Mouse (Mus musculus): Measurements from ENCODE around the gene Cutal. TPM values are rescaled to one million over a fixed set of nuclear protein-coding genes. Genes with fewer than 3 reads are reported as not detected.

Gene Cutal
- polyA plus RNA-seq, 1 experiment: not detected

DNA sequence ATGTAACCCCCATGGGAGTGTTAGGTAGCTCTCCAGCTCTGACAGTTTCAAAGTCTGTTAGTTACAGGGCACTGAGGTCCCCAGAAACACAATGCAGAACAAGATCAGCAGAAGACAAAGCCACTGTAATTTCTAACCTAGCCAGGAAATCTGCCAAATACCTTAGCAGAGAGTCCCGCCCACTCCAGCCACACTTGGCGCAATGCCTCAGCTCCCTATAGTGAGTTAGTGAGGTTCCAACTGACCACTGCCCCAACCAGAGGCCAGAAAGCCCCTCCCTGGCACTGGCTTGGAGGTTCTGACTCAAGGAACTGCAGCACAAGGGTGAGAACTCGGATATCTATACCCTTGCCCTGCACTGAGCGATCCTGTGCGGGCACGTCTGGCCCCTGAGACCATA lies 28.5 kb downstream of the Cutal start:
- H3K36me3 ChIP-seq (ENCODE audit: control insufficient read depth, insufficient read depth): no peaks in the 10 kb centered on the region
- H3K4me3 ChIP-seq: no peak overlapping the region
- no peak overlapping the region for H3ac ChIP-seq (ENCODE audit: control insufficient read depth, insufficient read length)
- TF ChIP-seq TCF12 (IDR thresholded peaks at IDR 0.05; ENCODE audit: insufficient read depth, poor library complexity, severe bottlenecking) (no peak), MYOD1 (IDR thresholded peaks at IDR 0.05; ENCODE audit: control insufficient read depth in 1 of 3, insufficient read length in 2 of 3, low read depth in 2 of 3) (no peak), TCF3 (IDR thresholded peaks at IDR 0.05; ENCODE audit: insufficient read length, low read depth) (no peak), SRF (IDR thresholded peaks at IDR 0.05; ENCODE audit: control insufficient read depth, insufficient read length, low read depth) (no peak), REST (IDR thresholded peaks at IDR 0.05; ENCODE audit: insufficient read depth, insufficient read length) (no peak), MYOG (IDR thresholded peaks at IDR 0.05; ENCODE audit: control insufficient read depth in 1 of 3, insufficient read depth in 1 of 3, insufficient read length in 2 of 3, low read depth in 2 of 3) (no peak), MAX (IDR thresholded peaks at IDR 0.05; ENCODE audit: low read depth) (no peak), CEBPB (IDR thresholded peaks at IDR 0.05; ENCODE audit: insufficient read depth, poor library complexity, severe bottlenecking) (no peak), USF1 (IDR thresholded peaks at IDR 0.05; ENCODE audit: low read depth) (no peak), POLR2AphosphoS2 (IDR thresholded peaks at IDR 0.05; ENCODE audit: insufficient read length, low read depth) (no peak), E2F4 (IDR thresholded peaks at IDR 0.05; ENCODE audit: insufficient read depth) (no peak), POLR2A (IDR thresholded peaks at IDR 0.05; ENCODE audit: insufficient read length, low read depth) (no peak)
- H3K79me2 ChIP-seq (ENCODE audit: control insufficient read depth, insufficient read depth): no peaks in the 10 kb centered on the region
- no peak overlapping the region for H3K4me2 ChIP-seq (ENCODE audit: low read depth)
- no peaks in the 10 kb centered on the region for H3K27me3 ChIP-seq (ENCODE audit: control insufficient read depth, insufficient read depth, insufficient read length)

DNA sequence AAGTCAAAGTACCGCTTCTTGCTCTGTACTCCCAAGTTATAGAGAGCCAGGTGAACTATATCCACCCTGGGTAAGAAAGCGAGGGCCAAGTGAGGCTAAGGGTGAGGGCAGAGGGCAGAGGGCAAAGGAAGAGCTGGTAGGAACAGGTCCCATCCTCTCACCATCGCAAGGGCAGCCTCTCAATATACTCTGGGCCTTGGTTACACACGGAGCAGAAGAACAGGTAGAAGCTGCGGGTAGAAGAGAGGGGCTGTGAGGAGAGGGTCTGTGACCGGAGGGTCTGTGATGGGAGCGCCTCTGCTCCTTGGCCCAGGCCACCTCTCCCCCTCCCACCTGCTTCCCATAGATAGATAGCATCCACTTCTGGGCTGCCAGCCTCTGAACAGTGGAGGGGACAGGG lies 29.0 kb downstream of the Cutal start:
- Histone ChIP-seq H3K27me3 (ENCODE audit: control insufficient read depth, insufficient read depth, insufficient read length) (no peaks in the 10 kb centered on the region), H3K4me3 (no peak overlapping the region), H3K36me3 (ENCODE audit: control insufficient read depth, insufficient read depth) (no peaks in the 10 kb centered on the region), H3ac (ENCODE audit: control insufficient read depth, insufficient read length) (no peak overlapping the region), H3K4me2 (ENCODE audit: low read depth) (no peak overlapping the region), H3K79me2 (ENCODE audit: control insufficient read depth, insufficient read depth) (no peaks in the 10 kb centered on the region)
- no peak for TF ChIP-seq USF1 (IDR thresholded peaks at IDR 0.05; ENCODE audit: low read depth)
- TF ChIP-seq TCF3 (IDR thresholded peaks at IDR 0.05; ENCODE audit: insufficient read length, low read depth): no peak
- TF ChIP-seq SRF (IDR thresholded peaks at IDR 0.05; ENCODE audit: control insufficient read depth, insufficient read length, low read depth): no peak
- no peak for TF ChIP-seq CEBPB (IDR thresholded peaks at IDR 0.05; ENCODE audit: insufficient read depth, poor library complexity, severe bottlenecking)
- TF ChIP-seq MYOG (IDR thresholded peaks at IDR 0.05; ENCODE audit: control insufficient read depth in 1 of 3, insufficient read depth in 1 of 3, insufficient read length in 2 of 3, low read depth in 2 of 3): no peak
- no peak for TF ChIP-seq TCF12 (IDR thresholded peaks at IDR 0.05; ENCODE audit: insufficient read depth, poor library complexity, severe bottlenecking)
- TF ChIP-seq POLR2AphosphoS2 (IDR thresholded peaks at IDR 0.05; ENCODE audit: insufficient read length, low read depth): no peak
- no peak for TF ChIP-seq MYOD1 (IDR thresholded peaks at IDR 0.05; ENCODE audit: control insufficient read depth in 1 of 3, insufficient read length in 2 of 3, low read depth in 2 of 3)
- no peak for TF ChIP-seq REST (IDR thresholded peaks at IDR 0.05; ENCODE audit: insufficient read depth, insufficient read length)
- TF ChIP-seq E2F4 (IDR thresholded peaks at IDR 0.05; ENCODE audit: insufficient read depth): no peak
- no peak for TF ChIP-seq POLR2A (IDR thresholded peaks at IDR 0.05; ENCODE audit: insufficient read length, low read depth)
- no peak for TF ChIP-seq MAX (IDR thresholded peaks at IDR 0.05; ENCODE audit: low read depth)

DNA sequence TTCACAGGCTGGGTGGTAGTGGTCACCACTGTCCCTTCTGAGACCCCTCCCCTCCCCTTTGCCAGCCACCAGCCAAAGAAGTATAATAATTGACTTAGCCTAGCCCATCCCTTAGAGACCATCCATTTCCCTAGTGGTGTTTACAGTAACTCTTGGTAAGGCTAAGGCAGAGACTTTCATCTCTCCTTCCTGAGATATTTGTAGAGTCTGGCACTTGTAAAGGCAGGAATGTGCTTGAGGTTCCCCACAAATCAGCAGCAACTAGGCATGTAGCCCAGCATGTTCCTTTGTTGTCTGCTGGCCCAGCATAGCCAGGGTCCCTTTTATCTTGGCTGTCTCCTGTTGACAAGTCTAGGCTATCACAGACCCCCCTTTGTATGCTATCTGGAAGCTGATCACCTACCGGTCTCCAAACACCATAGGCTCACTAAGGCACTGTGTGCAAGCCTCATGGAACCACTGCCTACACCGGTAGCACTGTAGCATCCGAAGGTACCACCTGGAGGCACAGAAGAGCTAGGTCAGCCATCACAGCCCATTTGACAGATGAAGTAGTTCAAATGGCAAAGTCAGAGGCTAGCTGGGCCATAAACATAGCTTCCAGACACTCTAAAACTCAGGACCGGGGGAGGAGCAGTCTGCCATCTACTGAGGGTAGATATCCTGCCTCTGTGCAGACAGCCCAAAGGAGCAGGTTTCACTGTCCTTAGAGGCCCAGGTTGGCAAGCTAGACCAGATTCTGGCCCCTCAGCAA lies 29.6 kb downstream of the Cutal start:
- Histone ChIP-seq H3K79me2 (ENCODE audit: control insufficient read depth, insufficient read depth) (no peaks in the 10 kb centered on the region), H3K4me3 (no peak overlapping the region), H3K4me2 (ENCODE audit: low read depth) (peak overlapping the region; percentile 73), H3K27me3 (ENCODE audit: control insufficient read depth, insufficient read depth, insufficient read length) (no peaks in the 10 kb centered on the region), H3K36me3 (ENCODE audit: control insufficient read depth, insufficient read depth) (no peaks in the 10 kb centered on the region), H3ac (ENCODE audit: control insufficient read depth, insufficient read length) (no peak overlapping the region)
- TF ChIP-seq REST (IDR thresholded peaks at IDR 0.05; ENCODE audit: insufficient read depth, insufficient read length): no peak
- no peak for TF ChIP-seq MAX (IDR thresholded peaks at IDR 0.05; ENCODE audit: low read depth)
- TF ChIP-seq POLR2A (IDR thresholded peaks at IDR 0.05; ENCODE audit: insufficient read length, low read depth): no peak

DNA sequence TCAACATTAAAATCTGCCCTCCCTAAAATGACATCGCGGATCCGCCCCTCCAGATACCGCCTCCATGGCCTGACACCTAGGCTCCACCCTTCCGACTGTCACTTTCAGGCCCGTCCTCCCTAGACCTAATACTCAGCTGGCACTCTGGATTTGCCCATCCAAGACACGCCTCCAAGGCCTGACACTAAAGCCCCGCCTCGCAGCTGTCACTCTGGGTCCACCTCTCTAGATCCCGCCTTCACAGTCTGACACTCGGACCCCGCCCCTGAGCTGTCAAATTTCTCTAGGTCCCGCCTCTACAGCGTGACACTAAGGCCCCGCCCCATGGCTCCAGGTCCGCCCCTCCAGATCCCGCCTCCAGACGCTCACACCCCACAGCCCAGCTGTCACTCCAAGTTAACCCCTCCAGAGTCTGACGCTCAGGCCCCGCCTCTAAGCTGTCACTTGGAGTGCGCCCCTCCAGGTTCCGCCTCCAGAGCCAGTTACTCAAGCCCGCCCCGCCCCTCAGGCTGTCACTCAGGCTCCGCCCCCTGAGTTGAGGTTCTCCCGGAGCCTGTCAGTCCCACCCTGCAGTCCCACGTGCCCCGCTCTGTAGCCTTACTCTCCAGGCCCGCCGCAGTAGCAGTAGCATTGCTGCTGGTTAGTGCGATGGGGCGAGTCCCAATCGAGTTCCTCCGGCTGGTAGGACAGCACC lies 30.8 kb downstream of the Cutal start:
- peak overlapping the region; percentile 9 for H3K4me3 ChIP-seq
- no peak for TF ChIP-seq TCF3 (IDR thresholded peaks at IDR 0.05; ENCODE audit: insufficient read length, low read depth)
- TF ChIP-seq SRF (IDR thresholded peaks at IDR 0.05; ENCODE audit: control insufficient read depth, insufficient read length, low read depth): no peak
- TF ChIP-seq E2F4 (IDR thresholded peaks at IDR 0.05; ENCODE audit: insufficient read depth): no peak
- TF ChIP-seq POLR2AphosphoS2 (IDR thresholded peaks at IDR 0.05; ENCODE audit: insufficient read length, low read depth): peak; percentile 55
- no peak for TF ChIP-seq MAX (IDR thresholded peaks at IDR 0.05; ENCODE audit: low read depth)
- TF ChIP-seq MYOD1 (IDR thresholded peaks at IDR 0.05; ENCODE audit: control insufficient read depth in 1 of 3, insufficient read length in 2 of 3, low read depth in 2 of 3): peak; percentile 70 to 73 (median 70)
- peak; percentile 51 to 73 (median 65) for TF ChIP-seq MYOG (IDR thresholded peaks at IDR 0.05; ENCODE audit: control insufficient read depth in 1 of 3, insufficient read depth in 1 of 3, insufficient read length in 2 of 3, low read depth in 2 of 3)
- peak; percentile 72 for TF ChIP-seq POLR2A (IDR thresholded peaks at IDR 0.05; ENCODE audit: insufficient read length, low read depth)
- peak; percentile 68 for TF ChIP-seq USF1 (IDR thresholded peaks at IDR 0.05; ENCODE audit: low read depth)
- TF ChIP-seq CEBPB (IDR thresholded peaks at IDR 0.05; ENCODE audit: insufficient read depth, poor library complexity, severe bottlenecking): no peak
- TF ChIP-seq REST (IDR thresholded peaks at IDR 0.05; ENCODE audit: insufficient read depth, insufficient read length): no peak
- no peak for TF ChIP-seq TCF12 (IDR thresholded peaks at IDR 0.05; ENCODE audit: insufficient read depth, poor library complexity, severe bottlenecking)

More for the DNA sequence above, 30.8 kb downstream of the Cutal start:
- Histone ChIP-seq H3K79me2 (ENCODE audit: control insufficient read depth, insufficient read depth) (no peaks in the 10 kb centered on the region), H3K36me3 (ENCODE audit: control insufficient read depth, insufficient read depth) (no peaks in the 10 kb centered on the region), H3K4me2 (ENCODE audit: low read depth) (peak overlapping the region; percentile 96), H3K27me3 (ENCODE audit: control insufficient read depth, insufficient read depth, insufficient read length) (no peaks in the 10 kb centered on the region), H3ac (ENCODE audit: control insufficient read depth, insufficient read length) (no peak overlapping the region)

Data from myocyte (in vitro differentiated cells).